Mouse (Mus musculus) forelimb bud, embryonic 11.5 days (tissue): ENCODE results near the gene Rpl36al.

Experiments
- DNase-seq: peaks from one replicate; pipeline ENCODE4 v3.0.0-alpha.2; 2012; ENCODE audit warnings: low read depth, low spot score

The Rpl36al gene

DNA sequence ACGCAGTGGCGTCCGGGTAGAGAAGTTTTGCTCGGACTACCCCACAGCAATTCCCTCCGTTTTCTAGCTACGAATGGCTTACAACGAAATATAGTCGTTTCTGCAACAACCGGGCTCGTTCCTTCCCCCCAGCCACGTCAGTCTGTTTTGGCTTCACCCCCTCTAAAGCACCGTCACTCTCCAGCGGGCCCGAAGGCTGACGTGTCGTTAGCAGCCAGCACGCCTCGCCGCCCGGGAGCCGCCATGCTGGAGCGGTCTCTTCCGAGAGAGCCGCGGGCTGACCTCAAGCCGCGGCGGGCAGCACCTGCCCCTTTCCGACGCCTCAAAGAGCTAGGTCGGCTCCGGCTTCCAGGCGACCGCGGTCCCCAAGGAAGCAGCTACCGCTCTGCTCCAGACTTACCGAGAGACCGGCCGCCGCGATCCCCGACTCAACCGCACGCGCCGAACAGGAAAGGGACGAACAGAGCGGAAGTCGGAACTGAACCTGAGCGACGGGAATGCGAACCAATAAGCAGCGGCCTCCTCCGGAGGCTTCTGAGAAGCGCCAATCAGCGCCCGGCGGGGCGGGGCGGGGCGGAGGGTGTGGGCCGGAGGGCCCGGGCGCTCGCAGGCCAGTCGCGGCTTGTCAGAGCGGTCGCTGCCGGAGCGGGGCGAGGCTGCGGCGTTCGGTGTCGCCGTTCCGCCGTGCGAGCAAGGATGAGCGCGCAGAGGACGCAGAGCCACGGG is at the start of gene Rpl36al, which contains the start of gene Mgat2:
Gene Rpl36al (minus strand): TSS at position 501 of the 726 bp plus-strand sequence.
Gene Mgat2 (plus strand): TSS at position 575 of the 726 bp plus-strand sequence.
- DNase-seq = peak; percentile 99

- no peak for DNase-seq
Measured at GRCm38 (mm10) chr12:69229251-69229650, 45.4 kb upstream of the Rpl36al start.

GRCm38 (mm10) chr12:69227776-69228466 is 44.0 kb upstream of the Rpl36al start, which contains the start of gene Pole2:
TSS of gene Pole2 (minus strand) at chr12:69228195.
- DNase-seq = peak; percentile 85

DNA sequence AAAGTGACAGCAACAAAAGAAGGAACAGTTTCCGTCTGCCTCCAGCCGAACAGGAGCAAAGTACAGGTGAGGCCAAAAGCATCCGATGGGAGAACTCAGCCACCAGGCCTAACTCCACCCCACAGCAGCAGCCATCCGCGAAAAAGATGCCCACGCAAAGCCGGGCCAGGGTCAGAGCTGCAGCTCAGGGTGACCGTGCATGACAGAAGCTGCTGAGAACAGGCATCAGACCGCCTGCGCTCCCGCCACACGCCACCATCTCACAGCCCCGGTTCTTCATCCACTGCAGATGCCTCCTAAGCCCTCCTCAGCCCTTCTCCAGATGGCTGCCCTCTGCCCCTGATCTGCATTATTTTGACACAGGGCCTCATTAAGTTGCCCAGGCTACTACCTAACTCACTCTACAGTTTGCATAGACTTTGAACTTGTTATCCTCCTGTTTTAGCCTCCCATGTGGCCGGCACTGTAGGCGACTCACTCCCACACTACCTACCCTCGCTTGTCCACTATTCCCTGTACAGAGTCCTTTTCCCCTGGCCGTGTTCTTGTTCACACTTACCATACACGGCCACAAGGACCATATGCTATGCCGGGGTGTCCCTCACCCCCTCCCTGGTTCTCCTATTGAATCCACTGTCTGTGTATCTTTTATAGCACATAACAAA is 36.9 kb upstream of the Rpl36al start:
- no peak for DNase-seq

DNA sequence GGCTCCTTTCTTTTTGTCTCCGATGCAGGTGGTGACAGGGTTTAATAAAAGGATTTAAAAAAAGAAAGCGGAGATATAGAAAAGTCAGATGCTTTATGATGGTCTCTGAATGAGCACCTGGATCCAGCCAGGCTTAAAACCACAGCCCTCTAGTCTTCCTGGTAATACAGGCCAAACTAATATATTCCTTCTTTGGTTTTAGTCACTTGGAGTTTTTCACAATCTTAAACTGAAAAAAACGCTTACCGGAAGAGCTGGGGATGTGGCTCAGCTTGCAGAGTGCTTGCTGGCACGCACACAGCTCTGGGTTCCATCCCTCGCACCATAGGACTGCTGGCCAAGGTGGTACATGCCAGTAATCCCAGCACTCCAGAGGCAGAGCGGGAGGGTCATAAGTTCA is 32.7 kb upstream of the Rpl36al start:
- no peak for DNase-seq

DNA sequence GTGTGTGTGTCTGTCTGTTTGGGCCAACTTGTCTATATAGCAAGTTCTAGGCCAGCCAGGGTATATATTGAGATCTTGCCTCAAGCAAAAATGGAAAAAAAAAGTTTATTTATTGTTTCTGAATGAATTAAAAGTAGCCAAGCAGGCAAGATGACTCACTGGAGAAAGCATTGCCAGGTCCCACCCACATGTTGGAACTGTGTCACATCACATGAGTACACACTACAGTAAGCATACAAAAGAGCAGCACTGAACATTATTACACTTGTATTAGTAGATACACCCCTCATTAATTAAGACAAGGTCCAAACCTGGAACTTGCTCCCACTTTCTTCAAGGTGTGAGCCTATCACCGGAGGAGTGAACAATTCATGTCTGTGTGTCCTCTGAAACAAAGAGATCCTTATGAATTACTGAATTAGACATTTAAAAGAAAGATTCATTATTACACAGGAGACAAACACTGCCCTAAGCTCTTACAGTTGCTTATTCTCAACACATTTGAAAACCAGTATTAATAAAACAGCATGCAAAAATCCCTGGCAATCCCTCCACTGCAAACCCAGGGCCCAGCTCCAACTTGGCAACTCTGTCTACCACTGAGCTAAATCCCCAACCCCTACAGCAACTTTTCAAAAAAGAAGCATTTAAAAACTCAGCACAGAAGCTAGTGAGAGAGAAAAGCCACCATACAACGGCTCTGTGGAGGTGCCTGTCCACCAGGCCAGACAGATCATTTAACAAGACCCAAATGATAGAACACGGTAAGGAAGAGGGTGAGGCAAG is 31.3 kb upstream of the Rpl36al start:
- no peak for DNase-seq

DNA sequence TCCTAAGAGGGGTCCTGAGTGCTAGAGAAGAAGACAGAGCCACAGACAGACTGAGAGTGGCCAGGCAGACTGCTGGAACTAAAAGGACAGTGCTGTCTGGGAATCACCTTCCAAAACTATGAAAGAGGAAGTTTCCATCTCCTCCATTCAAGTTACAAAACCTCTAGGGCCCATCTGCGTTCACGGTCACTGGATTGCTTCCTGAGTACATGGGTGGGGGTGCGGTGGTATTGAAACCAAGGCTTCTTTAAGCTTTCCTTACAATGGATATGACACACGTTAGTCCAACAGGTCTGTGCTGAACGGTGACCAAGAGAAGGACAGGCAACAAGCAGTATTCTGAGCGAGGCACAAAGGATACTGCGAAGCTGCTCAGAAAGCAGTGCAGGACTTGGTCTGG is 30.5 kb upstream of the Rpl36al start:
- no peak for DNase-seq

GRCm38 (mm10) chr12:69213186-69213777 is 29.4 kb upstream of the Rpl36al start:
- no peak for DNase-seq

- DNase-seq = no peak
Measured at GRCm38 (mm10) chr12:69211057-69211456, 27.2 kb upstream of the Rpl36al start.

DNA sequence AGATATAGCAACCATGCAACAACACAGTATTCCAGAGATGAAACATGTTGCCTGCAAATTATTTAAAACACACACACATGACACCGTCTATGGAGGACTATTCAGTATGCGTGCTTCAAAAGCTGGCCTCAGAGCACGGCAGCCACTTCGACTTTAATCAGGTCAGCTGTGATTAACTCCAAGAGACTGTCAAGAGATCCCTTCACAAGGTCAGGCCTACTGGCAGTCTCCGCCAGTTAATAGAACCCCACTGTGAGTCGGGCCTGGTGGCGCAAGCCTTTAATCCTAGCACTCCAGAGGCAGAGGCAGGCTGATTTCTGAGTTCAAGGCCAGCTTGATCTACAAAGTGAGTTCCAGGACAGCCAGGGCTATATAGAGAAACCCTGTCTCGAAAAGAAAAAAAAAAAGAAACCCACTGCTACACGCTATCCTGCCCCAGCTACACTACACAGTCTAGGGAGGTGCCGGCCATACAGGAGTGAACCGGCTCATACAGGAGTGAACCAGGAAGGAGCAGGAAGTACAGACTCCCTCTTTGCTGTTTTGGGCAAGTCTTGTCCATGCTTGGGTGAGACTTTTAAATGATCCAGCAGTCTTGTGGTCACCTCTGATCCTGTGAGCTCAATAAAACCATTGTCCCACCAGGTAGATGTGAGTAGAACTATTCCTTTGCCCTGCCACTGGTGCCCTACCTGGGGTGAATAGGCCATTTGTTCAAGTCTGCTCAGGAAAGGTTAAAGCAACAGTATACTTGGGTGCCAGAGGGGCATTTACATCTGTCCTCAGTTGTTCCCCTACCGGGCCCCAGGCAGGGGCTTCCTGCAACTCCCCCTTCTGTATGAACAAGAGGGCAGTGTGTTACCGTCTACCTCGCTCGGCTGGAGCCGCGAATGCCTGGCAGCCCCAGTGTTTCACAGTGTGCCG is 26.4 kb upstream of the Rpl36al start:
- DNase-seq = no peak

DNA sequence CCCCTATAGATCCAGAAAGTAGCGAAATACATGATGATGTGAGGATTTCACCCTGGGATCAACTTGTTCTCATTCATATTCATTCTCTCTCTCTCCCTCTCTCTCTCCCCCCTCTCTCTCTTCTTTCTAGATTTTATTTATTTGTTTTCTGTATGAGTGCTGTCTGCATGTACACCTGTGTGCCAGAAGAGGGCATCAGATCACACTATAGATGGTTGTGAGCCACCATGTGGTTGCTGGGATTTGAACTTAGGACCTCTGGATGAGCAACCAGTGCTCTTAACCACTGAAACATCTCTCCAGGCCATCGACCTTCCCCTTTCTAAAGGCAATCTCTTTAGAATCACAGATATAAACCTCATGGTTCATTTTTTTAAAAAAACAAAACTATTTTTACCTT is 24.6 kb upstream of the Rpl36al start:
- no peak for DNase-seq

GRCm38 (mm10) chr12:69207926-69208325 is 24.0 kb upstream of the Rpl36al start:
- no peak for DNase-seq

- no peak for DNase-seq
Measured at GRCm38 (mm10) chr12:69207396-69207795, 23.5 kb upstream of the Rpl36al start.

DNA sequence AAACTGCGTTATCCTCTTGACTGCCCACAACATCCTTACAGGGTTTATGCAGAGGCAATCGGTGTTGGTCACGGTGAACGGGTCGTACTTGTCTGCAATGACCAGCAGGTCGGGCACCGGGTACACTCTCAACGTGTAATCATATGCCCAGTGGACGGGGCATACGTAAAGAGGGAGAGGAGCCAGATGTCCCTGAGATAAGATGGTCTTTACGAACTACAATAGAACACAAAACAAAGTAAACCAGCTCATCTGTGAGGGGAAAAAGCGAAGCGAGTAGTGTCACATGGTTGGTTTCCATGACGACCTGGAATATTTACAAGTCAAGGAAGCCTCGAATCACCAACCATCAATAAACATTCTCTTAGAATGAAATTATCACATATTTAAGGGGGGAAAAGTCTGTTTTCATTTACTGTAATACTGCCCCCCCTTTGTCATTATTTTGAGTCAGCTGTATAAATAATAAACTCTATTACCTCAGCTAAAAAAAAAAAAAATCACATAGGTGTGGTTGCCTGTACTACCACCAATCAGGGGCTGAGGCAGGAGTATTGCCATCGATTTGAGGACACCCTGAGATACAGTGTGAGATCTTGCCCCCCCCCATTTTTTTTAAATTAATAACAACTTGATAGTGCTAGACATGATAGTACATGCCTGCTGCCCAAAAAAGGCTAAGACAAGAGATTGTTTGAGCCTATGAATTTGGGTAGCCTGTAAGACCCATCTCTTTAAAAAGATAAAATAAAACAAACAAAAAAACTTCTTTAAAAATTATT is 20.4 kb upstream of the Rpl36al start, which contains the start of gene Gm49384:
Gene Gm49384 (minus strand): TSS at position 216 of the 782 bp plus-strand sequence.
- no peak for DNase-seq

DNA sequence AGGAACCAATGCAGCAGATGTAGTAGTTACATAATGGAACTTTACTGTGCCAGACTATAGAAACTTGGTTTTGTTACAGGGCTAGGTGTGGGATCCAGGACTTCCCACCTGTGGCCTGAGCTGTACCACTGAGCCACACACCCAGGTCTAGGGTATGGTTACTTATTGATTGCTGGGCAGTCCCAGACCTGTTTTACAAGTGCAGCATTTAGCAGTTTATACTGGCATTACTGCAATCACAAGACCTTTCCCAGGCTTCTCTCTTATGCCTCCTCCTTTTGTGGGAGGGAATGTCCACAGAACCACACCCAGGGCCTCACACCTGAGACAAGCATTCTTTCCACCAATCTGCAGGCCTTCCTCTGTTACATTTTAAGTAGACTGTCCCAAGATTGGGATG is 15.1 kb upstream of the Rpl36al start:
- DNase-seq = no peak

- DNase-seq = peak; percentile 64
Measured at GRCm38 (mm10) chr12:69198164-69198535, 14.3 kb upstream of the Rpl36al start, which contains the start of gene Dnaaf2. TSS of gene Dnaaf2 (minus strand) at chr12:69198429.

GRCm38 (mm10) chr12:69197378-69198163 is 13.7 kb upstream of the Rpl36al start:
- peak; percentile 23 for DNase-seq
